ENCODE assay signal across 13 mouse cellular contexts in genomic region chr10:99458047-99458446, GRCm38 (mm10).
DNase-seq lines count a peak whose midpoint lies in the region; ATAC-seq and TF ChIP-seq lines count a peak whose summit lies in the region.
"Had no signal": no experiment of that assay in that cellular context is flagged by ENCODE, and none has a peak within 500 bp of the region (broad histone marks: within the 10 kb centered on the region; RNA-seq: fewer than 3 reads in every experiment).

No protein-coding gene starts in this region.

- H3K36me3 ChIP-seq in kidney, embryonic 16.5 days (ENCODE audit: insufficient read depth, low read length): no peaks in the 10 kb centered on the region
- no peaks in the 10 kb centered on the region for H3K36me3 ChIP-seq in kidney, adult 2 months (ENCODE audit: control insufficient read depth, insufficient read depth, low read length)
- H3K36me3 ChIP-seq in splenic B cell, adult 2 months (ENCODE audit: control insufficient read depth, insufficient read depth, low read length, poor library complexity, severe bottlenecking): no peaks in the 10 kb centered on the region
- H3K36me3 ChIP-seq: G1E; hindbrain, embryonic 13.5 days had no signal

- H3K27me3 ChIP-seq in kidney, embryonic 16.5 days (ENCODE audit: insufficient read depth, low read length): no peaks in the 10 kb centered on the region
- no peaks in the 10 kb centered on the region for H3K27me3 ChIP-seq in kidney, adult 2 months (replicated peaks; ENCODE audit: control insufficient read depth, insufficient read depth, low read length)
- no peaks in the 10 kb centered on the region for H3K27me3 ChIP-seq in splenic B cell, adult 2 months (ENCODE audit: control insufficient read depth, insufficient read depth, low read length, poor library complexity, severe bottlenecking)
- H3K27me3 ChIP-seq: hindbrain, embryonic 13.5 days had no signal

- no peak for TF ChIP-seq POLR2A in kidney, adult 2 months (IDR thresholded peaks at IDR 0.05; ENCODE audit: low read depth, low read length)

- H3K9me3 ChIP-seq in kidney, embryonic 16.5 days (ENCODE audit: low read length): no peaks in the 10 kb centered on the region
- H3K9me3 ChIP-seq: hindbrain, embryonic 13.5 days had no signal

- no peak for TF ChIP-seq CTCF in kidney, adult 2 months (conservative IDR thresholded peaks at IDR 0.05; ENCODE audit: insufficient read depth, insufficient read length, low read depth, low read length)

- no peak; the same call in 1 of the 2 replicates for ATAC-seq in kidney, embryonic 16.5 days (ENCODE audit: low FRiP score, low TSS enrichment)

- DNase-seq in embryo, embryonic 10 days (ENCODE audit: low spot score): peak; percentile 14
- no peak for DNase-seq in embryo, embryonic 9.5 days (ENCODE audit: extremely low spot score)
- DNase-seq in kidney, adult 11 months: peak; percentile 38
- DNase-seq in kidney, adult 2 months: peak; percentile 55
- peak; percentile 39 for DNase-seq in splenic B cell, adult 2 months (ENCODE audit: low read depth, low spot score)
- no peak for DNase-seq in layer of hippocampus, adult 9-10 months (ENCODE audit: low spot score)
- DNase-seq in ovary, postnatal 10 days (ENCODE audit: low spot score): no peak
- DNase-seq: gastrocnemius, postnatal 10 days had no signal

- peaks cover 20% of the 10 kb centered on the region for H3K4me1 ChIP-seq in kidney, embryonic 16.5 days (ENCODE audit: insufficient read depth, low read length)
- peaks cover 5% of the 10 kb centered on the region; the same call in 1 of the 2 replicates for H3K4me1 ChIP-seq in kidney, adult 2 months (ENCODE audit: control insufficient read depth, insufficient read depth, low read length)

- no peak overlapping the region for H3K9ac ChIP-seq in kidney, embryonic 16.5 days (replicated peaks; ENCODE audit: low read length)
- H3K9ac ChIP-seq: hindbrain, embryonic 13.5 days; liver, embryonic 14.5 days had no signal

- no peak overlapping the region for H3K4me3 ChIP-seq in kidney, embryonic 16.5 days (ENCODE audit: low read length)
- no peak overlapping the region for H3K4me3 ChIP-seq in kidney, adult 2 months (ENCODE audit: insufficient read depth, low read depth, low read length)
- H3K4me3 ChIP-seq: hindbrain, embryonic 13.5 days; myocyte had no signal

- 58% methylated on average over 3 of the region's 3 CpGs for WGBS in kidney, embryonic 16.5 days
- 59% methylated on average over 3 of the region's 3 CpGs for WGBS in kidney, adult 2 months

- H3K4me2 ChIP-seq in kidney, embryonic 16.5 days (replicated peaks; ENCODE audit: low read depth, low read length): no peak overlapping the region
- H3K4me2 ChIP-seq: hindbrain, embryonic 13.5 days had no signal

- H3K27ac ChIP-seq in kidney, embryonic 16.5 days (ENCODE audit: low read length): no peak overlapping the region
- H3K27ac ChIP-seq in kidney, adult 2 months (ENCODE audit: insufficient read depth, low read depth, low read length): no peak overlapping the region
- H3K27ac ChIP-seq: hindbrain, embryonic 13.5 days; liver, embryonic 14.5 days had no signal

Comparison
In these comparisons a context has a peak if more than half of its experiments do, and no peak if none do; other contexts are left out.
1. DNase-seq: peak in embryo, embryonic 10 days (single experiment), kidney, adult 11 months (single experiment), kidney, adult 2 months (single experiment) and splenic B cell, adult 2 months (single experiment); none in embryo, embryonic 9.5 days (single experiment), layer of hippocampus, adult 9-10 months (single experiment) and ovary, postnatal 10 days (single experiment).